10 mouse cellular contexts compared by ENCODE assay signal in genomic region chr15:38420784-38421183, GRCm38 (mm10).
DNase-seq lines count a peak whose midpoint lies in the region; ATAC-seq and TF ChIP-seq lines count a peak whose summit lies in the region.
"Had no signal": no experiment of that assay in that cellular context is flagged by ENCODE, and none has a peak within 500 bp of the region (broad histone marks: within the 10 kb centered on the region; RNA-seq: fewer than 3 reads in every experiment).

No protein-coding gene starts in this region.

- ATAC-seq in heart, embryonic 13.5 days (ENCODE audit: extremely low read depth, insufficient number of reproducible peaks, low FRiP score, low TSS enrichment): 0 out of 2 replicates have a peak, but pooled peaks have one; percentile 25
- ATAC-seq in monocyte, adult 5-6 weeks (replicated peaks; ENCODE audit: insufficient number of reproducible peaks, low FRiP score, low TSS enrichment, poor library complexity, severe bottlenecking): no peak
- ATAC-seq in midbrain, embryonic 14.5 days (ENCODE audit: low FRiP score, low TSS enrichment): no peak

- 9% methylated on average over 3 of the region's 3 CpGs for WGBS in heart, embryonic 13.5 days
- WGBS in lung, adult 2 months: 12% methylated on average over 3 of the region's 3 CpGs
- WGBS in midbrain, embryonic 14.5 days: 54% methylated on average over 3 of the region's 3 CpGs

- H3K9me3 ChIP-seq in heart, embryonic 13.5 days: no peaks in the 10 kb centered on the region
- no peaks in the 10 kb centered on the region for H3K9me3 ChIP-seq in midbrain, embryonic 14.5 days (ENCODE audit: control insufficient read depth, low read length)
- H3K9me3 ChIP-seq: liver, embryonic 15.5 days had no signal

- H3K4me2 ChIP-seq in heart, embryonic 13.5 days: no peak overlapping the region
- H3K4me2 ChIP-seq in midbrain, embryonic 14.5 days (ENCODE audit: low read length): no peak overlapping the region
- H3K4me2 ChIP-seq: liver, embryonic 15.5 days had no signal

- no peak overlapping the region for H3K4me3 ChIP-seq in heart, embryonic 13.5 days
- H3K4me3 ChIP-seq in lung, adult 2 months (replicated peaks; ENCODE audit: extremely low read depth, low read depth, low read length): no peak overlapping the region
- H3K4me3 ChIP-seq in midbrain, embryonic 14.5 days (replicated peaks; ENCODE audit: low read depth, low read length): no peak overlapping the region
- H3K4me3 ChIP-seq: liver, embryonic 15.5 days had no signal

- TF ChIP-seq CTCF in lung, adult 2 months (IDR thresholded peaks at IDR 0.05; ENCODE audit: insufficient read depth, low read length): no peak

- H3K9ac ChIP-seq in heart, embryonic 13.5 days: peak overlapping the region; percentile 48; the same call in 1 of the 2 replicates
- H3K9ac ChIP-seq in midbrain, embryonic 14.5 days (replicated peaks; ENCODE audit: low read length): no peak overlapping the region
- H3K9ac ChIP-seq: liver, embryonic 15.5 days had no signal

- H3K27ac ChIP-seq in heart, embryonic 13.5 days (replicated peaks): peak overlapping the region; percentile 77
- H3K27ac ChIP-seq in midbrain, embryonic 14.5 days (replicated peaks; ENCODE audit: low read depth, low read length): no peak overlapping the region
- H3K27ac ChIP-seq: liver, embryonic 15.5 days had no signal

- no peak for TF ChIP-seq POLR2A in lung, adult 2 months (IDR thresholded peaks at IDR 0.05; ENCODE audit: borderline replicate concordance, extremely low read depth, low read depth, low read length)

- peak; percentile 48 for DNase-seq in 3134 (ENCODE audit: extremely low read depth, insufficient read length, low spot score)
- DNase-seq in MN1 (ENCODE audit: low spot score): peak; percentile 71
- peak; percentile 46 for DNase-seq in lung, adult 2 months
- DNase-seq in left cerebral cortex, adult 9 months (ENCODE audit: low spot score in 2 of 2): no peak
- DNase-seq in midbrain, embryonic 14.5 days: no peak
- DNase-seq: cerebellum, adult 18-20 months; right cerebral cortex, adult 18-20 months had no signal

- peaks cover 25% of the 10 kb centered on the region for H3K4me1 ChIP-seq in heart, embryonic 13.5 days
- peaks cover 10% of the 10 kb centered on the region for H3K4me1 ChIP-seq in lung, adult 2 months (ENCODE audit: control insufficient read depth, insufficient read depth, low read length)
- H3K4me1 ChIP-seq in midbrain, embryonic 14.5 days (ENCODE audit: control insufficient read depth, insufficient read depth, low read length): no peaks in the 10 kb centered on the region
- H3K4me1 ChIP-seq: liver, embryonic 15.5 days had no signal

- H3K27me3 ChIP-seq in heart, embryonic 13.5 days (replicated peaks): no peaks in the 10 kb centered on the region
- H3K27me3 ChIP-seq in midbrain, embryonic 14.5 days (ENCODE audit: control insufficient read depth, insufficient read depth, low read length): no peaks in the 10 kb centered on the region
- H3K27me3 ChIP-seq: liver, embryonic 15.5 days had no signal

- H3K36me3 ChIP-seq in heart, embryonic 13.5 days: no peaks in the 10 kb centered on the region
- no peaks in the 10 kb centered on the region for H3K36me3 ChIP-seq in midbrain, embryonic 14.5 days (ENCODE audit: control insufficient read depth, insufficient read depth, low read length)
- H3K36me3 ChIP-seq: liver, embryonic 15.5 days had no signal

Comparison
In these comparisons a context has a peak if more than half of its experiments do, and no peak if none do; other contexts are left out.
1. DNase-seq: peak in 3134 (single experiment), MN1 (single experiment) and lung, adult 2 months (single experiment); none in left cerebral cortex, adult 9 months (0 of 2) and midbrain, embryonic 14.5 days (single experiment).